Mouse (Mus musculus) CH12.LX (cell line): Measurements from ENCODE around the gene Cacng4.

ENCODE experiments used
- CTCF ChIP-seq, 2 experiments: IDR thresholded peaks in 1 of 2; conservative IDR thresholded peaks in 1 of 2; 2 replicates each; pipeline ENCODE4 v1.5.1; 2011 to 2012; ENCODE audit warnings: low read depth in 2 of 2, low read length in 2 of 2, improper control_type of control experiment in 1 of 2, inconsistent platforms in 1 of 2, mild to moderate bottlenecking in 1 of 2, moderate library complexity in 1 of 2
- MEF2A ChIP-seq: IDR thresholded peaks from 2 replicates; pipeline ENCODE4 v1.6.1; 2014; ENCODE audit warnings: low read depth, mild to moderate bottlenecking, inconsistent platforms, low read length, improper control_type of control experiment, borderline replicate concordance
- POLR2AphosphoS2 ChIP-seq: IDR thresholded peaks from 2 replicates; pipeline ENCODE4 v1.6.1; 2011; ENCODE audit warnings: low read depth, low read length, improper control_type of control experiment

- no peak for TF ChIP-seq MEF2A
- no peak for TF ChIP-seq CTCF (conservative IDR thresholded peaks at IDR 0.05 in 1 of 2, IDR thresholded peaks at IDR 0.05 in 1 of 2; ENCODE audit: low read depth in 2 of 2, low read length in 2 of 2)
- TF ChIP-seq POLR2AphosphoS2, result no peak
Measured at GRCm38 (mm10) chr11:107705060-107705459, 89.3 kb downstream of the Cacng4 start.
